Mouse (Mus musculus) embryo, embryonic 11.5 days (tissue): ENCODE results near the gene Rint1.

Source experiments
- DNase-seq: peaks from one replicate; pipeline ENCODE4 v3.0.0-alpha.2; 2012; ENCODE audit warnings: low read depth, low spot score

The Rint1 gene

DNA sequence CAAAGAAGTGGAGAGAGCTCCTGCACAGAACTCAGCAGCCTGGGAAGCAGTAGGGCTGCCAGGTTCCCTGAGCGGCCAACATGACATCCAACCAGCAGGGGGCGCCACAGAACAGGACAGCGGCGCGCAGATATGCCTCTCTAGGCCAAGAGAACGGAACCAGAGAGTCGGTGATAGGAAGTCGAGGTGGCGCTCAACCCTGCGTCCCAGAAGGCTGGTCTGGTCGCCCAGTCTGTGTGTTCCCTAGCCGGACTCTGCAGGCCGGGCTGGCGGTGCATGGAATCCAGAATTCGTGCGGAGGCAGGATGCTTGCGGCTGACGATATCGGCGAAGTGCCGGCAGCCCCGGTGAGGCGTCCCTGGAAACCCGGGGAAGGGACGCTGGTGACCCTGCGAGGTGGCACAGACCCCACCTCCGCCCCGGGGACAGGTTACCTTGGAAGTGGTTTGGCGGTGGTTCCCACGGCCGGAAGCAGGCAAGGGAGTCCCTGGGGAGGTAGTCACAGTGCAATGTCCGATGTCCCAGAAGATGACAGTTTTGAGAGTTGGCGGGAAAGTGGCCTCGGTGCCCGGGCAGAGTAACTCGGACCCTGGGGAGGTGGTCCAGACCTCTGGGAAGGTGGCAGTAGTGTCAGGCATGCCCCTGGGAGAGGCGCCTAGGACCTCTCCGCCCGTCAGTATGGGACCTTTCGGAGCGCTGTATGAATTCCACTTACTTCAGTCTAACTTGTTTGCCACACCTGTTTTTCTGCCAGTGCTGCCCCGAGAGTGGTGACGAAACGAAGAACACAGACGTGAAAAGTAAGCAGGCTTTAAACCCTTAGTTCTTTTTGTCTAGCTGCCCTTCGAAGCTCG, at the start of gene Rint1:
Rint1 (plus strand) TSS at position 176 of the 854 bp plus-strand sequence.
- DNase-seq = peak; percentile 93

GRCm38 (mm10) chr5:23743261-23743660, 44.2 kb upstream of the Rint1 start:
- DNase-seq = no peak

DNA sequence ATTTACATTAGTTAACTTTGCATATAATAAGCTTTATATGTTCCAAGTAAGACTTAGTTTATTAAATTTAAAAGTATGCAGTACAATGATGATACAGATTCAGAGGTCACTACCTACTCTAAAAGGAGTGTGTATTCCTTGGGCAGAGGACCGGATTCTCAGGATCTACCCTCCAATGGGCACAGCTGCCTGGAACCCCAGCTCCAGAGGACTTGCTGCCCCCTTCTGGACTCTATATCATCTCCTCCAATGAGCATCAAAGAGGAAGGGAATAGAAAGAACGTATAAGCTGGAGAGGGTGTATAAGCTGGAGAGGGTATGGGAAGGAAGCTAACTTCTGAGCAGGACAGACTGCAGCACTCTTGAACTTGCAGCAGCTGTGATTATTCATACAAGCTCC, 37.6 kb upstream of the Rint1 start:
- no peak for DNase-seq

GRCm38 (mm10) chr5:23755591-23755990, 31.9 kb upstream of the Rint1 start:
- no peak for DNase-seq

- DNase-seq = no peak
Observed at GRCm38 (mm10) chr5:23756368-23756767, 31.1 kb upstream of the Rint1 start.

GRCm38 (mm10) chr5:23758633-23759032, 28.9 kb upstream of the Rint1 start:
- peak; percentile 9 for DNase-seq

- no peak for DNase-seq
Observed at GRCm38 (mm10) chr5:23762531-23762930, 25.0 kb upstream of the Rint1 start.

DNA sequence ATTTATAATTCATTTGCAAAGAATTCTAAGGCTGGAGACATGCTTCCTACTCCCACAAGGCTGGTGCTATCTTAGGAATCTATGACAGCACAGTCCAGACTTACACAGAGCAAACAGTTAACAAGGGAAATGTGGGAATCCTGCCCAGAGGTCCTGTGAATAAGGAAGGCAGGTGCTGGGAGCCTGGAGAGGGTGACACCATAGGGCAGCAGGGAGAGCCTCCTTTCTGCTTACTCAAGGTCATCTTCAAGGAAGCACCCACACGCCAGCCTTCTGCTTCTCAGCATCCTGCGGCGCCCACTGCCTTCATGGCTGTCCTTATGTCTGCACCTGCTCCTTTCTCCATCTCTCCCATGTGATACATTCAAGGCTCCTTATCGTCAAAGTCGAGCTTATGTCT, 23.0 kb upstream of the Rint1 start:
- DNase-seq = no peak

- DNase-seq = no peak
Observed at GRCm38 (mm10) chr5:23771105-23771504, 16.4 kb upstream of the Rint1 start.

- DNase-seq = no peak
Observed at GRCm38 (mm10) chr5:23774186-23774585, 13.3 kb upstream of the Rint1 start.

- DNase-seq = no peak
Observed at GRCm38 (mm10) chr5:23780516-23780915, 7.0 kb upstream of the Rint1 start.

GRCm38 (mm10) chr5:23781172-23781571, 6.3 kb upstream of the Rint1 start:
- DNase-seq = no peak

GRCm38 (mm10) chr5:23782051-23782810, 5.3 kb upstream of the Rint1 start:
- DNase-seq = no peak

DNA sequence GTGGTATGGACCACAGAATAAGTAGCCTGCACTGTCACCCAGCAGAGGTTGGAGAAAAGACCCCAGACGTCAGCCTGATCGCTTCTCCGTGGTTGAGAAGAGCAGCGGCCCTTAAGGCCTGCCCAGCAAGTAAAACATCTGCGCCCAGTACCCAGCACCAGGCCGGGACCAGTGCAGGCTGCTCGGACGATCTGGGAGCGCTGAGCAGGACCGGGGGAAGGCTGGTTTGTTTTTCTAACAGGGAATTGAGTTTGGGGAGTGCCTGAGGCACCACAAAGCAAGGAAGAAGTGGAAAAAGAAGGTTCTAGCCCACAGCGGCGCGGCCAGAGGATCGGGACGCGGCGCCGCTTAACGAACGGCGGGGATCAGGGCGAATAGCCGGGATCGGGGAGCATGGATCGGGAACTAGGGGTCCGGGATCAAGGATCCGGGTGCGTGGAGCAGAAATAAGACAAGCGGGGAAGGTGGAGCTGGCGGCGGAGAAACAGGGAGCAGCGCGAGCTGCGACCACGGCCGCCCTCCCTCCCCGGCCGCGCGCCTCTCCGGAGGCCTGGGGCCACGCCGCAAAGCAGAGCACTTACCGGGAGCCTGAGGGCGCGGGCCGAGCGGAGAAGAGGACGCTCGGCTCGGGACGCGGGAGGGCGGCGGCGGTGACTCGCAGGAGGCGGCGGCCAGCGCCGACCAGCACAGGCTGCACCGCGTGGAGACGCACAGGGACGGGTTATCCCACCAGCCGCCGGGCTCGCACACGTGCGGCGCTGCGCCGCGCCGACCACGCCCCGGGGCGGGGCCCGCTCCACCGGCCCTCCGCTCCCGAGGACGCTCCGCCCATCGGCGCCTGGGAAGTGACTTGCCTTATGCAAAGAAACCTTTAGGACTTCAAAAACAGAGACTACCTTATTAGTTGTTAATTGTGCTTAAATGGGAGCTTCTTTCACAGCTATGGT, 4.3 kb upstream of the Rint1 start, which contains the start of gene Pus7:
Pus7 (minus strand) TSS at position 781 of the 947 bp plus-strand sequence.
- peak; percentile 83 for DNase-seq

DNA sequence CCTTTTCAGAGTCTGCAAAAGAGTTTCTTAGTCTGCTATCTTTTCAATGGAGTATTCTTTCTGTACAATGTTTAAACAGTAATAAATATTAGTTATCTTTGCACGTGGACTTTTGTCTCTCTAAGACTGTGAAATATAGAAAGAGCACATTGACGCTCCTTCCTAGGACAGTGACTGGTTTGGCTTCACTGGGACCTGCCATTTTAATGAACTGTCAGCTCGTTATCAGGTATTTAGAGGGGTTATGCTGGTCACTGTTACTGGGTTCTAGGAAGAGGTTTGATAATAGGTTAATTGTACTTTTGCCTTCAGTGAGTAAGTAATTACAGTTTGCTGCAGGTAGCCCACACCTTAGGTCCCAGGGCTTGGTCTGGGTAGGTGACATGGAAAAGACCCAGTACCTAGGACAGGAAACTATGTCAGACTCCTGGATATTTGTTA, 899 bp downstream of the Rint1 start:
- DNase-seq = no peak

DNA sequence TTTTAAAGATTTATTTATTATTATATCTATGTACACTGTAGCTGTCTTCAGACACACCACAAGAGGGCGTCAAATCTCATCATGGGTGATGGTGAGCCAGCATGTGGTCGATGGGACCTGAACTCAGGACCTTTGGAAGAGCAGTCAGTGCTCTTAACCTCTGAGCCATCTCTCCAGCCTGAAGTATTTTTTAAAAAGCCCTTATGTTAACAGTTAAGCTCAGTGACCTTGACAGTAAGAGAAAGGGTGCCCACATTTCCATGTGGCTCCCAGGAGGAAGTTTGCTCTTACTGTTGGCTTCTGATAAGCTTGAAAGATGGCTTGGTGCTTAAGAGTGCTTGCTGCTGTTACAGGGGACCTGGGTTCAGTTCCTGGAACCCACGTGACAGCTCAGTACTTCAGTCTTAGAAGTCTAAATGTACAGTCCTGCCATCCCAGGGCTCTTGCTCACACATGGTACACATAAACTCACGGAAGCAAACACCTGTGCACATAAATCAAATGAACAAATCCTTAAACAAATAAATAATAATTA, 1.6 kb downstream of the Rint1 start:
- DNase-seq = no peak

GRCm38 (mm10) chr5:23792726-23793125, 5.2 kb downstream of the Rint1 start:
- DNase-seq = no peak

DNA sequence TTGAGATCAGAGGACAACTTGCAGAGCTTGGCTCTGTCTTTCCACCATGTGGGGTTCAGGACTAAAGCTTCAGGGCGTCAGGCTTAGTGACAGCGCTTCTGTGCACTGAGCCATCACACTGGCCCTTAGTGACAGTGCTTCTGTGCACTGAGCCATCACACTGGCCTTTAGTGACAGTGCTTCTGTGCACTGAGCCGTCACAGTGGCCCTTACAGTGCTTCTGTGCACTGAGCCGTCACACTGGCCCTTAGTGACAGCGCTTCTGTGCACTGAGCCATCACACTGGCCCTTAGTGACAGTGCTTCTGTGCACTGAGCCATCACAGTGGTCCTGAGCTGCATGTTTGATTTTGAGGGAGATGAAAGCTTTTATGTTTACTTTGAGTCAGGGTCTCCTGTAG, 27.3 kb downstream of the Rint1 start:
- DNase-seq = no peak

- no peak for DNase-seq
Observed at GRCm38 (mm10) chr5:23816681-23817080, 29.2 kb downstream of the Rint1 start.

- no peak for DNase-seq
Observed at GRCm38 (mm10) chr5:23822306-23822705, 34.8 kb downstream of the Rint1 start.

GRCm38 (mm10) chr5:23824171-23824733, 36.7 kb downstream of the Rint1 start:
- no peak for DNase-seq
